Mouse (Mus musculus) liver, embryonic 16.5 days (tissue): ENCODE results near the gene Cebpg. TPM values are rescaled to one million over a fixed set of nuclear protein-coding genes. Genes with fewer than 3 reads are reported as not detected.

ENCODE experiments used
- ATAC-seq: fragments of 200-750 bp; cut with Nextera tagmentation; 2 replicates; pipeline ENCODE4 v1.8.0; 2017; ENCODE audit warnings: low read depth, mild to moderate bottlenecking, moderate number of reproducible peaks, moderate library complexity
- H3K27ac ChIP-seq: fragments of 300-500 bp; sonication (generic); 2 replicates; pipeline ENCODE4 v1.5.1; 2014; ENCODE audit warnings: mild to moderate bottlenecking, low read length
- H3K27me3 ChIP-seq: fragments of 300-500 bp; sonication (generic); 2 replicates; pipeline ENCODE4 v1.6.1; 2014; ENCODE audit warnings: low read depth, low read length, mixed read lengths; ENCODE audit not compliant: control insufficient read depth, insufficient read depth
- H3K36me3 ChIP-seq: fragments of 300-500 bp; sonication (generic); 2 replicates; pipeline ENCODE4 v1.6.1; 2014; ENCODE audit warnings: mild to moderate bottlenecking; ENCODE audit not compliant: control insufficient read depth, insufficient read depth
- H3K4me1 ChIP-seq: fragments of 300-500 bp; sonication (generic); 2 replicates; pipeline ENCODE4 v1.6.1; 2014; ENCODE audit warnings: low read depth, low read length, mixed read lengths; ENCODE audit not compliant: control insufficient read depth
- H3K4me2 ChIP-seq: fragments of 300-500 bp; sonication (generic); 2 replicates; pipeline ENCODE4 v1.6.1; 2014; ENCODE audit warnings: low read depth, low read length, mixed read lengths
- H3K4me3 ChIP-seq: fragments of 300-500 bp; sonication (generic); 2 replicates; pipeline ENCODE4 v1.5.1; 2014; ENCODE audit warnings: low read depth, mild to moderate bottlenecking, low read length
- H3K9ac ChIP-seq: fragments of 300-500 bp; sonication (generic); 2 replicates; pipeline ENCODE4 v1.6.1; 2014; ENCODE audit warnings: low read depth, low read length
- H3K9me3 ChIP-seq: fragments of 300-500 bp; sonication (generic); replicated peaks from 2 replicates; pipeline ENCODE4 v1.6.1; 2016; ENCODE audit warnings: low read length; ENCODE audit not compliant: control insufficient read depth
- WGBS: fragments of 180-500 bp; shearing (Covaris S2); extraction: QIAGEN DNeasy Blood & Tissue Kit; methylation state at CpG from one replicate; pipeline ENCODE4 v1.1.7; 2014; ENCODE audit not compliant: insufficient replicate concordance; 5-methylcytosine and 5-hydroxymethylcytosine counted together
- polyA plus RNA-seq: library from polyadenylated mRNA; unstranded; fragments of >200 nt; fragmentation: Nextera tagmentation; extraction: Ambion mirVana; gene quantifications from 2 replicates; pipeline ENCODE4 v1.2.1, GENCODE M21; 2015

Gene Cebpg
- polyA plus RNA-seq, 1 experiment from 2014 or later, result 21.4 TPM

- no peak overlapping the region for H3K27ac ChIP-seq
- no peaks in the 10 kb centered on the region for H3K9me3 ChIP-seq
- 88% methylated on average over 5 of the region's 5 CpGs for WGBS
- H3K4me2 ChIP-seq, result no peak overlapping the region
- no peaks in the 10 kb centered on the region for H3K27me3 ChIP-seq
- no peak overlapping the region for H3K9ac ChIP-seq
- no peak overlapping the region for H3K4me3 ChIP-seq
- H3K36me3 ChIP-seq, result peaks cover 32% of the 10 kb centered on the region
- no peak for ATAC-seq
- peaks cover 11% of the 10 kb centered on the region for H3K4me1 ChIP-seq
These were observed 13.6 kb downstream of the Cebpg start for GRCm38 (mm10) chr7:35042759-35043217.

GRCm38 (mm10) chr7:35042209-35042554 lies 14.2 kb downstream of the Cebpg start:
- H3K4me1 ChIP-seq, result peaks cover 11% of the 10 kb centered on the region
- H3K9me3 ChIP-seq, result no peaks in the 10 kb centered on the region
- peaks cover 32% of the 10 kb centered on the region for H3K36me3 ChIP-seq
- H3K9ac ChIP-seq, result no peak overlapping the region
- H3K27ac ChIP-seq, result no peak overlapping the region
- no peak overlapping the region for H3K4me3 ChIP-seq
- no peak overlapping the region for H3K4me2 ChIP-seq
- no peak for ATAC-seq
- H3K27me3 ChIP-seq, result no peaks in the 10 kb centered on the region

- Histone ChIP-seq H3K4me1 (peaks cover 6% of the 10 kb centered on the region), H3K9me3 (no peaks in the 10 kb centered on the region), H3K36me3 (peaks cover 32% of the 10 kb centered on the region), H3K4me2 (no peak overlapping the region), H3K27me3 (no peaks in the 10 kb centered on the region), H3K27ac (no peak overlapping the region), H3K4me3 (no peak overlapping the region), H3K9ac (no peak overlapping the region)
- 73% methylated on average over 2 of the region's 2 CpGs for WGBS
- ATAC-seq, result peak; percentile 32; the same call in 1 of the 2 replicates
These were observed 14.8 kb downstream of the Cebpg start for GRCm38 (mm10) chr7:35041286-35042208.

DNA sequence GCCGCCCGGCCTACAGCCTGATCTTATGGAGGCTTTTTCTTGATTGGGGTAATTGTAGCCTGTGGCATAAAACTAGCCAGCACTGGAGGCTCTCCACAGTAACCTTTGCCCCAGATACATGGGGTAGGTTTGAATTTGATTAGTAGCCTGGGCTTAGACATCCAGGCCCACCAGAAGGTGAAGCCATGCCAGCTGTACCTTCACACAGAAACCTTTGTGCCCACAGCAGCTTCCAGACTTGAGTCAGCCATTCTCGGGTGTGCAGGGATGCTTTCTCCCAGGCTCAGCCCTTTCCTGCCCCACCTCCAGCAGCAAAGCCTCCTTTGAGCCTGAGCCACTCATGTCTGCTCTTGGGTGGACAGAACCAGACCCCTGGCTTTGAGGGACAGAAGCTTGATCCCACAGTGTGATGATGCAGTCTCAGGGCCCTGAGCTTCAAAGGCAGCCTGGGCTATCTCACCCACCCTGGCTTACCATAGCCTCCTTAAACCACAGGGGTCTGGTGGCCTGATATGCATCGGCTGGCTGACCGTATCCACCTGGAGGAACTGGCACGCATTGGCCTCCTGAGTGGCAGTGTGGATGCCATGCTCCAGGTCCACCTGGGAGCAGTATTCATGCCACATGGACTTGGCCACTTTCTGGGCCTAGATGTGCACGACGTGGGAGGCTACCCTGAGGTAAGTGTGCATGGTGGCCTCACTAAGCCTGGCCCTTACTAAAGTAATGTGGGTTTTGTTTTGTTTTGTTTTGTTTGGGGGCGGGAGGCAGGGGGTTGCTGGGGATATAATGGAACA lies 16.0 kb downstream of the Cebpg start:
- WGBS, result 87% methylated on average over 9 of the region's 9 CpGs
- Histone ChIP-seq H3K4me3 (no peak overlapping the region), H3K27ac (no peak overlapping the region), H3K9me3 (no peaks in the 10 kb centered on the region), H3K27me3 (no peaks in the 10 kb centered on the region), H3K4me2 (no peak overlapping the region), H3K4me1 (peaks cover 6% of the 10 kb centered on the region), H3K9ac (no peak overlapping the region), H3K36me3 (peaks cover 21% of the 10 kb centered on the region)
- no peak for ATAC-seq

DNA sequence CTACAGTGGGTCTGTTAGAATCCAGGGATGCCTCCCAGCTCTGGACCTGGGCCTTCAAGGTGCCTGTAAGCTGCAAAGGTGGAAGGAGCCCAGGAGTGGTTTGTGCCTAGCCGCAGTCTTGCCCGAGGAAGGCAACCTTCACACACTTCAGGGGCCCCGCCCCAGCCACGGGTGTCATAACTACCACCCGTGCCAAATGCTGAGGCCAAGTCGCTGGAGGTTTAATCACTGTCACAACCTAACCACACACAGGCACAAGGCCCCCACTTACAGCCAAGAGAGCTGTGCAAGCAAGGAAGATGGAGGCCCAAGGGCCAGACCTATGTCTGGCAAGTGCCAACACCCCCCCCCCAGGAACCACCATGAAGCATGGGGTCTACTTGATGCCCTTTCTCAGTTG lies 19.0 kb downstream of the Cebpg start:
- no peak overlapping the region for H3K4me3 ChIP-seq
- no peaks in the 10 kb centered on the region for H3K27me3 ChIP-seq
- H3K27ac ChIP-seq, result no peak overlapping the region
- peaks cover 9% of the 10 kb centered on the region for H3K4me1 ChIP-seq
- H3K36me3 ChIP-seq, result no peaks in the 10 kb centered on the region
- no peaks in the 10 kb centered on the region for H3K9me3 ChIP-seq
- 55% methylated on average over 6 of the region's 6 CpGs for WGBS
- H3K4me2 ChIP-seq, result no peak overlapping the region
- H3K9ac ChIP-seq, result no peak overlapping the region
- no peak for ATAC-seq

DNA sequence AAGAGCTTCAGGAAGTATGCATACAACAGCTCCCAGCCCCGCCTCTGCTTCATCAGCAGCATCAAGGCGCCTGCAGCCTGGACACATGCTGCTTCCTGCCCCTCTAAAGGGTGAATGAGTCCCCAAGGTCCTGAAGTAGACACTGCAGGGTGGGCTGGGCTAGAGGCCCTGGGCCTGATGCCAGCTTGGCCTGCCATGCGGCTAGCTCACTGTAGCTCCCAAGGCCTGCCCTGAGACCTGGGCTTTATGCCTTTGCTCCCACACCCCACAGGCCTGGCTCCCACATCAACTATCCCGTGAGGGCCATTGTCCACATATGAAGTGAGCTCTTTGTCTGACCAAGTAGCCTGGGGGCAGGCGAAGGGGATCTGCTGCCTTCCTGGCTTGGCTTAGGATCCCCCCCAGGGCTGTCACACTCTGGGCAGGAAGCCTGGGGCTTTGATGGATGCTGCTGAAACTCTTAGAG lies 20.1 kb downstream of the Cebpg start:
- 55% methylated on average over 5 of the region's 5 CpGs for WGBS
- H3K9me3 ChIP-seq, result no peaks in the 10 kb centered on the region
- no peak overlapping the region for H3K27ac ChIP-seq
- H3K4me3 ChIP-seq, result no peak overlapping the region
- no peak overlapping the region for H3K9ac ChIP-seq
- ATAC-seq, result peak; percentile 27; the same call in 1 of the 2 replicates
- H3K4me2 ChIP-seq, result no peak overlapping the region
- H3K4me1 ChIP-seq, result peaks cover 8% of the 10 kb centered on the region
- no peaks in the 10 kb centered on the region for H3K36me3 ChIP-seq
- H3K27me3 ChIP-seq, result no peaks in the 10 kb centered on the region

DNA sequence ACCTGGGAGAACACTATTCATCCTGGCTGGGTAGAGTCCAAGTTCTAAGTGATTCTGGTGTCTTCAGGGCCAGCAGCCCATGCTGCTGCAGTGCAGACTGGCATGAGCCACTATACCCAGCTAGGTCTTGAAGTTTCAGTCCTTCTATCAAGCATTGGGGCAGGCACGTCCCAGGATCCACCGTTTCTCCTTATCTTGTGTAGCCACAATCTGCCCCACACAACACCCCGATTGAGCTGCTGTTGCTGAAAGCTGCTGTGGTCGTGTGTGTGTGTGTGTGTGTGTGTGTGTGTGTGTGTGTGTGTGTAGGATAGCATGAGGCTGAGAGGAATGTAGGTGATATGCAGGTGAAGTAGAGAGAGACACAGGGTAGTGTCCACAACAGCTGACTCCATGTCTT lies 20.8 kb downstream of the Cebpg start:
- Histone ChIP-seq H3K4me1 (peaks cover 6% of the 10 kb centered on the region), H3K27me3 (no peaks in the 10 kb centered on the region), H3K36me3 (no peaks in the 10 kb centered on the region), H3K9me3 (no peaks in the 10 kb centered on the region), H3K4me2 (no peak overlapping the region), H3K4me3 (no peak overlapping the region), H3K27ac (no peak overlapping the region), H3K9ac (no peak overlapping the region)
- 14% methylated on average over 4 of the region's 4 CpGs for WGBS
- peak; percentile 53 for ATAC-seq

DNA sequence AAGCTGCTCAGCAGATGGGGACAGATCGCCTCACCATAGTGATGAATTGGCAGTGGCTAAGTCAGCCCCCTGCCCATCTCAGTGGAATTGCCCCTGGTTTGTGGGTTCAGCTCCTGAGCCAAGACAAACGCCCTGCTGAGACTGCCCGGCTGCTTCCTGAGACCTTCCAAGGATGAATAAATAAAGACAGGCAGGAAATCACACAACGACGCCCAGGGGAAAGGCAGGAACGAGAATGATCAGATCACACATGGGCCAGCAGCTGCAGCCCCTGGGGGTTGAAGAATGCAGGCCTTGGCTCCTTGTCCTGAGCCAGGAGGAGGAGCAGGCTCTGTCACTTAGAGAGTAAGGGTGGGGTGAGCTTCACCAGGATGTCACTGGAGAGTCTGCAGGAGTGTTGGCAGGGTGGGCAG lies 21.2 kb downstream of the Cebpg start:
- no peak overlapping the region for H3K27ac ChIP-seq
- H3K36me3 ChIP-seq, result no peaks in the 10 kb centered on the region
- ATAC-seq, result no peak
- H3K4me3 ChIP-seq, result no peak overlapping the region
- H3K27me3 ChIP-seq, result no peaks in the 10 kb centered on the region
- no peak overlapping the region for H3K9ac ChIP-seq
- WGBS, result 53% methylated on average over 6 of the region's 6 CpGs
- no peak overlapping the region for H3K4me2 ChIP-seq
- H3K4me1 ChIP-seq, result peaks cover 6% of the 10 kb centered on the region
- H3K9me3 ChIP-seq, result no peaks in the 10 kb centered on the region

DNA sequence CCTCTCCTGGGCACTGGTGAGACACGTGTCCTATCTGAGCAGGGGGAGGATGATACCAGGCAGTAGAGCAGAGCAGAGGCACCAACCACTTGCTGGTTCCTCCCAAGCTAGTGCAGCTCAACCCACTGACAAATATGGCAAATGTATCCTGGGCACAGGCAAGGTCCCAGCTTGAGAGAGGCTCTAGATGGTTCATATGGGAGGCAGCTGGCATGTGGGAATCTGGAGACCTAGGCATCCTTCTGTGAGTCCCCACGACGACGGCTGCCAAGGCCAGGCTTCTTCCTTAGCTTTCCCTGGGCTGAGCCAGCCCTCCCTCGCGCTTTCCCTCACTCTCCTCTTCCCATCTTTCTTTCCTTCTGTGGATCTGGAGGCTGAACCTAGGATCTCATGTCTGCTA lies 25.8 kb downstream of the Cebpg start:
- Histone ChIP-seq H3K36me3 (no peaks in the 10 kb centered on the region), H3K27ac (no peak overlapping the region), H3K9me3 (no peaks in the 10 kb centered on the region), H3K27me3 (no peaks in the 10 kb centered on the region), H3K4me2 (no peak overlapping the region), H3K4me1 (peaks cover 11% of the 10 kb centered on the region), H3K4me3 (no peak overlapping the region), H3K9ac (no peak overlapping the region)
- no peak for ATAC-seq
- WGBS, result 63% methylated on average over 6 of the region's 6 CpGs
